Mouse (Mus musculus): ENCODE results near the gene Per2.

DNA sequence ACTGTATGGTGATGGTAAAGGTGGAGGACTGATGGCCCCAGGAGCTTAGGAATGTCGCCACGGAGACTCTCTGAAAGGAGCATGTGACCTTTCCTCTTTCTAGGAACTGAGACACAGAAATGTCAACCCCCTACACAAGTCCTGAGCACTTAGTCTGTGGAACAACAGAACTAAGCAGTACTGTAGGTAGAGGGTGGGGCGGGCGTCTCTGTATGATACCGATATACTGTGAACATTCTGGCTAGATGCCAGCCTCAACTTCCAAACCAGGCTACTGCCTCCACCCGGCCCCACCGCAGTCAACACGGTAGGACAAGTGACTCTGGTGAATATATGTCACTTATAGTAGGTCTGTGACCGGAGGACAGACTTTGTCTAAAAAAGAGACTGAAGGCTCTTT is 5.2 kb downstream of the Per2 start:
- TF ChIP-seq CTCF (IDR thresholded peaks at IDR 0.05; ENCODE audit: low read depth, low read length) (no peak), POLR2A (IDR thresholded peaks at IDR 0.05; ENCODE audit: insufficient read depth, low read length) (no peak), EP300 (IDR thresholded peaks at IDR 0.05; ENCODE audit: insufficient read depth, low read depth, low read length) (no peak)

Measured in ES-Bruce4 (cell line).